Mouse (Mus musculus): Measurements from ENCODE around the gene Psmd9. TPM values are rescaled to one million over a fixed set of nuclear protein-coding genes. Genes with fewer than 3 reads are reported as not detected.
"Not testable (repeated sequence)": the region's sequence is repeated elsewhere in the genome, so short reads cannot be mapped to it uniquely, and the experiment has no call there.

Psmd9 gene
- polyA plus RNA-seq, 1 experiment from 2014 or later: 68.3 TPM

- not testable (repeated sequence) for H3K9me3 ChIP-seq (ENCODE audit: control insufficient read depth, low read length); H3K9ac ChIP-seq (ENCODE audit: low read length); H3K4me3 ChIP-seq (ENCODE audit: low read depth, low read length); H3K4me2 ChIP-seq (ENCODE audit: low read depth); ATAC-seq (ENCODE audit: insufficient read depth, low FRiP score, low TSS enrichment); H3K4me1 ChIP-seq (ENCODE audit: control insufficient read depth, insufficient read depth, low read length); H3K27me3 ChIP-seq (ENCODE audit: control insufficient read depth, insufficient read depth, low read length); H3K36me3 ChIP-seq (ENCODE audit: control insufficient read depth, insufficient read depth, low read length); DNase-seq (ENCODE audit: low spot score); H3K27ac ChIP-seq (ENCODE audit: low read depth, low read length)
- WGBS: 51% methylated on average over 4 of the region's 4 CpGs
These were observed 33.6 kb downstream of the Psmd9 start for GRCm38 (mm10) chr5:123202771-123203170.

- H3K9ac ChIP-seq (ENCODE audit: low read length); H3K36me3 ChIP-seq (ENCODE audit: control insufficient read depth, insufficient read depth, low read length); H3K27me3 ChIP-seq (ENCODE audit: control insufficient read depth, insufficient read depth, low read length); H3K4me2 ChIP-seq (ENCODE audit: low read depth); H3K9me3 ChIP-seq (ENCODE audit: control insufficient read depth, low read length); H3K4me3 ChIP-seq (ENCODE audit: low read depth, low read length); H3K27ac ChIP-seq (ENCODE audit: low read depth, low read length); DNase-seq (ENCODE audit: low spot score); ATAC-seq (ENCODE audit: insufficient read depth, low FRiP score, low TSS enrichment); H3K4me1 ChIP-seq (ENCODE audit: control insufficient read depth, insufficient read depth, low read length): not testable (repeated sequence)
- 85% methylated on average over 7 of the region's 7 CpGs for WGBS
These were observed 34.4 kb downstream of the Psmd9 start for GRCm38 (mm10) chr5:123203591-123203990.

- not testable (repeated sequence) for H3K27me3 ChIP-seq (ENCODE audit: control insufficient read depth, insufficient read depth, low read length); H3K9ac ChIP-seq (ENCODE audit: low read length); H3K36me3 ChIP-seq (ENCODE audit: control insufficient read depth, insufficient read depth, low read length); H3K4me2 ChIP-seq (ENCODE audit: low read depth); H3K9me3 ChIP-seq (ENCODE audit: control insufficient read depth, low read length); H3K27ac ChIP-seq (ENCODE audit: low read depth, low read length); ATAC-seq (ENCODE audit: insufficient read depth, low FRiP score, low TSS enrichment); H3K4me1 ChIP-seq (ENCODE audit: control insufficient read depth, insufficient read depth, low read length); DNase-seq (ENCODE audit: low spot score); H3K4me3 ChIP-seq (ENCODE audit: low read depth, low read length)
- 87% methylated on average over 3 of the region's 5 CpGs for WGBS
These were observed 53.3 kb downstream of the Psmd9 start for GRCm38 (mm10) chr5:123222346-123223050.

- 82% methylated on average over 4 of the region's 4 CpGs for WGBS
- no peak overlapping the region for H3K4me2 ChIP-seq (ENCODE audit: low read depth)
- no peak for ATAC-seq (ENCODE audit: insufficient read depth, low FRiP score, low TSS enrichment)
- no peaks in the 10 kb centered on the region for H3K27me3 ChIP-seq (ENCODE audit: control insufficient read depth, insufficient read depth, low read length)
- DNase-seq (ENCODE audit: low spot score): no peak
- no peaks in the 10 kb centered on the region for H3K4me1 ChIP-seq (ENCODE audit: control insufficient read depth, insufficient read depth, low read length)
- H3K36me3 ChIP-seq (ENCODE audit: control insufficient read depth, insufficient read depth, low read length): no peaks in the 10 kb centered on the region
- no peak overlapping the region for H3K9ac ChIP-seq (ENCODE audit: low read length)
- no peak overlapping the region for H3K27ac ChIP-seq (ENCODE audit: low read depth, low read length)
- no peaks in the 10 kb centered on the region for H3K9me3 ChIP-seq (ENCODE audit: control insufficient read depth, low read length)
- H3K4me3 ChIP-seq (ENCODE audit: low read depth, low read length): no peak overlapping the region
These were observed 53.8 kb downstream of the Psmd9 start for GRCm38 (mm10) chr5:123223051-123223410.

GRCm38 (mm10) chr5:123223861-123224260 lies 54.6 kb downstream of the Psmd9 start:
- H3K9me3 ChIP-seq (ENCODE audit: control insufficient read depth, low read length); DNase-seq (ENCODE audit: low spot score); H3K27ac ChIP-seq (ENCODE audit: low read depth, low read length); H3K27me3 ChIP-seq (ENCODE audit: control insufficient read depth, insufficient read depth, low read length); ATAC-seq (ENCODE audit: insufficient read depth, low FRiP score, low TSS enrichment); H3K9ac ChIP-seq (ENCODE audit: low read length); H3K4me1 ChIP-seq (ENCODE audit: control insufficient read depth, insufficient read depth, low read length); H3K36me3 ChIP-seq (ENCODE audit: control insufficient read depth, insufficient read depth, low read length); H3K4me3 ChIP-seq (ENCODE audit: low read depth, low read length); H3K4me2 ChIP-seq (ENCODE audit: low read depth): not testable (repeated sequence)
- WGBS: 67% methylated on average over 5 of the region's 6 CpGs

- WGBS: 91% methylated on average over 7 of the region's 7 CpGs
- Histone ChIP-seq H3K4me2 (ENCODE audit: low read depth) (no peak overlapping the region), H3K27me3 (ENCODE audit: control insufficient read depth, insufficient read depth, low read length) (no peaks in the 10 kb centered on the region), H3K36me3 (ENCODE audit: control insufficient read depth, insufficient read depth, low read length) (no peaks in the 10 kb centered on the region), H3K9ac (ENCODE audit: low read length) (no peak overlapping the region), H3K4me3 (ENCODE audit: low read depth, low read length) (no peak overlapping the region), H3K27ac (ENCODE audit: low read depth, low read length) (no peak overlapping the region), H3K9me3 (ENCODE audit: control insufficient read depth, low read length) (no peaks in the 10 kb centered on the region), H3K4me1 (ENCODE audit: control insufficient read depth, insufficient read depth, low read length) (peaks cover 4% of the 10 kb centered on the region; the same call in 1 of the 2 replicates)
- ATAC-seq (ENCODE audit: insufficient read depth, low FRiP score, low TSS enrichment): no peak
- DNase-seq (ENCODE audit: low spot score): no peak
These were observed 57.6 kb downstream of the Psmd9 start for GRCm38 (mm10) chr5:123226851-123227250.

- WGBS: 3% methylated on average over 42 of the region's 42 CpGs
- no peaks in the 10 kb centered on the region for H3K27me3 ChIP-seq (ENCODE audit: control insufficient read depth, insufficient read depth, low read length)
- peaks cover 4% of the 10 kb centered on the region; the same call in 1 of the 2 replicates for H3K4me1 ChIP-seq (ENCODE audit: control insufficient read depth, insufficient read depth, low read length)
- no peaks in the 10 kb centered on the region for H3K9me3 ChIP-seq (ENCODE audit: control insufficient read depth, low read length)
- H3K36me3 ChIP-seq (ENCODE audit: control insufficient read depth, insufficient read depth, low read length): no peaks in the 10 kb centered on the region
- H3K4me3 ChIP-seq (ENCODE audit: low read depth, low read length): peak overlapping the region; percentile 75
- DNase-seq (ENCODE audit: low spot score) (peak; percentile 94), ATAC-seq (ENCODE audit: insufficient read depth, low FRiP score, low TSS enrichment) (peak; percentile 48)
- no peak overlapping the region for H3K27ac ChIP-seq (ENCODE audit: low read depth, low read length)
- peak overlapping the region; percentile 86 for H3K9ac ChIP-seq (ENCODE audit: low read length)
- H3K4me2 ChIP-seq (ENCODE audit: low read depth): peak overlapping the region; percentile 67
These were observed 58.7 kb downstream of the Psmd9 start for GRCm38 (mm10) chr5:123227762-123228523.

- Histone ChIP-seq H3K9ac (ENCODE audit: low read length) (peak overlapping the region; percentile 86), H3K27me3 (ENCODE audit: control insufficient read depth, insufficient read depth, low read length) (no peaks in the 10 kb centered on the region), H3K27ac (ENCODE audit: low read depth, low read length) (no peak overlapping the region), H3K9me3 (ENCODE audit: control insufficient read depth, low read length) (no peaks in the 10 kb centered on the region), H3K4me2 (ENCODE audit: low read depth) (peak overlapping the region; percentile 67), H3K36me3 (ENCODE audit: control insufficient read depth, insufficient read depth, low read length) (no peaks in the 10 kb centered on the region), H3K4me3 (ENCODE audit: low read depth, low read length) (peak overlapping the region; percentile 75), H3K4me1 (ENCODE audit: control insufficient read depth, insufficient read depth, low read length) (peaks cover 4% of the 10 kb centered on the region; the same call in 1 of the 2 replicates)
- ATAC-seq (ENCODE audit: insufficient read depth, low FRiP score, low TSS enrichment) (no peak), DNase-seq (ENCODE audit: low spot score) (no peak)
- WGBS: 9% methylated on average over 15 of the region's 15 CpGs
These were observed 59.3 kb downstream of the Psmd9 start for GRCm38 (mm10) chr5:123228524-123228922.
